Mouse (Mus musculus) liver, embryonic 14.5 days (tissue): ENCODE data around the gene Gfod2.

Source experiments
- CTCF ChIP-seq: IDR thresholded peaks from 2 replicates; pipeline ENCODE4 v1.5.1; 2016; ENCODE audit warnings: antibody characterized with exemption, low read depth, control low read depth
- EP300 ChIP-seq: IDR thresholded peaks from 2 replicates; pipeline ENCODE4 v1.6.1; 2016; ENCODE audit warnings: antibody characterized with exemption, low read depth

- TF ChIP-seq CTCF, result no peak
- no peak for TF ChIP-seq EP300
Observed at GRCm38 (mm10) chr8:105702731-105703415, 55.6 kb downstream of the Gfod2 start.
